In genomic region chr17:46313135-46313715, GRCm38 (mm10) we compare ENCODE assay signal across 32 mouse cellular contexts. TPM values are rescaled to one million over a fixed set of nuclear protein-coding genes. Genes with fewer than 3 reads are reported as not detected.
"Had no signal": no experiment of that assay in that cellular context is flagged by ENCODE, and none has a peak within 500 bp of the region (broad histone marks: within the 10 kb centered on the region; RNA-seq: fewer than 3 reads in every experiment).

No protein-coding gene starts in this region.

- ATAC-seq: liver, embryonic 12.5 days; liver, postnatal 0 days; lung, postnatal 0 days; midbrain, embryonic 13.5 days; midbrain, embryonic 16.5 days had no signal

- H3K36me3 ChIP-seq: limb, embryonic 10.5 days; limb, embryonic 12.5 days; liver, embryonic 12.5 days; liver, embryonic 13.5 days; liver, embryonic 15.5 days; lung, embryonic 15.5 days had no signal

- DNase-seq: left cerebral cortex, postnatal 4 days; liver; liver, embryonic 13.5 days; liver, postnatal 0 days; lung, adult 18-20 months; lung, adult 2 months; lung, embryonic 14.5 days; lung, postnatal 10 days; lung, postnatal 14 days; lung, postnatal 36 days; lung, postnatal 4 days; midbrain, embryonic 14.5 days had no signal

- H3K27ac ChIP-seq: limb, embryonic 10.5 days; limb, embryonic 12.5 days; limb, embryonic 13.5 days; limb, embryonic 15.5 days; liver, embryonic 12.5 days; liver, embryonic 13.5 days; liver, embryonic 14.5 days; liver, embryonic 15.5 days; lung, embryonic 15.5 days; macrophage; midbrain, embryonic 10.5 days; midbrain, embryonic 12.5 days; midbrain, embryonic 13.5 days; neural tube, embryonic 12.5 days had no signal

- H3K4me2 ChIP-seq: limb, embryonic 12.5 days; limb, embryonic 13.5 days; limb, embryonic 15.5 days; liver, embryonic 11.5 days; liver, embryonic 12.5 days; liver, embryonic 13.5 days; liver, embryonic 15.5 days; lung, embryonic 14.5 days; lung, embryonic 15.5 days; midbrain, embryonic 11.5 days; midbrain, embryonic 12.5 days; midbrain, embryonic 13.5 days; neural tube, embryonic 12.5 days had no signal

- H3K27me3 ChIP-seq: limb, embryonic 12.5 days; limb, embryonic 13.5 days; limb, embryonic 15.5 days; liver, embryonic 13.5 days; liver, embryonic 15.5 days; lung, embryonic 15.5 days; midbrain, embryonic 12.5 days; midbrain, embryonic 13.5 days; neural tube, embryonic 12.5 days had no signal

- H3K9ac ChIP-seq: limb, embryonic 12.5 days; limb, embryonic 15.5 days; liver, embryonic 12.5 days; liver, embryonic 13.5 days; liver, embryonic 14.5 days; liver, embryonic 15.5 days; liver, postnatal 0 days; lung, embryonic 14.5 days; lung, embryonic 15.5 days; midbrain, embryonic 12.5 days; midbrain, embryonic 13.5 days; neural tube, embryonic 12.5 days had no signal

- H3K4me3 ChIP-seq: limb, embryonic 10.5 days; limb, embryonic 12.5 days; limb, embryonic 13.5 days; limb, embryonic 15.5 days; liver, embryonic 12.5 days; liver, embryonic 13.5 days; liver, embryonic 15.5 days; lung, embryonic 15.5 days; megakaryocyte, embryonic 14.5 days; midbrain, embryonic 10.5 days; midbrain, embryonic 12.5 days; midbrain, embryonic 13.5 days; myocyte; neural tube, embryonic 12.5 days had no signal

- H3K9me3 ChIP-seq: limb, embryonic 10.5 days; limb, embryonic 12.5 days; limb, embryonic 13.5 days; limb, embryonic 15.5 days; liver, embryonic 12.5 days; liver, embryonic 13.5 days; liver, embryonic 15.5 days; lung, embryonic 15.5 days; megakaryocyte, embryonic 14.5 days; midbrain, embryonic 10.5 days; midbrain, embryonic 12.5 days; midbrain, embryonic 13.5 days; neural tube, embryonic 12.5 days had no signal

- H3K4me1 ChIP-seq: limb, embryonic 12.5 days; limb, embryonic 13.5 days; limb, embryonic 15.5 days; liver, embryonic 12.5 days; liver, embryonic 13.5 days; liver, embryonic 15.5 days; lung, embryonic 15.5 days; midbrain, embryonic 10.5 days; midbrain, embryonic 12.5 days; midbrain, embryonic 13.5 days; neural tube, embryonic 12.5 days had no signal

RNA-seq across cellular contexts. Expression of gene Dlk2, which starts 16.0 kb away (rescaled TPM):
- polyA plus RNA-seq: liver, adult 2 months; liver, embryonic 12.5 days; liver, embryonic 15.5 days; liver, postnatal 0 days; macrophage had no signal

RNA-seq across cellular contexts. Expression of gene Lrrc73, which starts 59.9 kb away (rescaled TPM):
- polyA plus RNA-seq: liver, embryonic 15.5 days; liver, postnatal 0 days; macrophage had no signal
